Mouse (Mus musculus) thymus, adult 2 months (tissue): ENCODE results near the gene Zcchc10. TPM values are rescaled to one million over a fixed set of nuclear protein-coding genes. Genes with fewer than 3 reads are reported as not detected.

Source experiments
- DNase-seq: peaks from one replicate; pipeline ENCODE4 v3.0.0; 2021
- H3K27ac ChIP-seq: fragments of 200-500 bp; 2 replicates; pipeline ENCODE4 v1.5.1; 2012; ENCODE audit warnings: low read length, control low read depth; ENCODE audit not compliant: control insufficient read depth, insufficient read depth
- H3K27me3 ChIP-seq: fragments of 200-500 bp; 2 replicates; pipeline ENCODE4 v1.6.1; 2012; ENCODE audit warnings: mild to moderate bottlenecking, low read length, moderate library complexity, mixed read lengths; ENCODE audit not compliant: control insufficient read depth, insufficient read depth
- H3K36me3 ChIP-seq: fragments of 200-500 bp; 2 replicates; pipeline ENCODE4 v1.6.1; 2012; ENCODE audit warnings: mild to moderate bottlenecking, low read length, moderate library complexity; ENCODE audit not compliant: control insufficient read depth, insufficient read depth
- H3K4me1 ChIP-seq: fragments of 200-500 bp; replicated peaks from 2 replicates; pipeline ENCODE4 v1.6.1; 2012; ENCODE audit warnings: low read length; ENCODE audit not compliant: control insufficient read depth, insufficient read depth
- H3K4me3 ChIP-seq: fragments of 200-500 bp; 2 replicates; pipeline ENCODE4 v1.5.1; 2012; ENCODE audit warnings: mild to moderate bottlenecking, low read length, control low read depth, moderate library complexity; ENCODE audit not compliant: control insufficient read depth, insufficient read depth
- CTCF ChIP-seq: fragments of 200-500 bp; IDR thresholded peaks from 2 replicates; pipeline ENCODE4 v1.5.1; 2012; ENCODE audit warnings: mild to moderate bottlenecking, control low read depth, low read length, moderate library complexity, borderline replicate concordance; ENCODE audit not compliant: control insufficient read depth, poor library complexity, insufficient read depth; ENCODE audit errors: extremely low read depth
- POLR2A ChIP-seq: fragments of 200-500 bp; IDR thresholded peaks from 2 replicates; pipeline ENCODE4 v1.6.1; 2012; ENCODE audit warnings: mild to moderate bottlenecking, low read length, control low read depth, moderate library complexity; ENCODE audit not compliant: control insufficient read depth, poor library complexity, insufficient read depth; ENCODE audit errors: extremely low read depth
- WGBS: fragments of 180-500 bp; shearing (Covaris S2); methylation state at CpG from one replicate; pipeline ENCODE4 v1.1.7; 2018; 5-methylcytosine and 5-hydroxymethylcytosine counted together
- polyA plus RNA-seq: library from polyadenylated mRNA; depleted of rRNA; stranded (reverse); fragments of >200 nt; gene quantifications from 2 replicates; pipeline ENCODE4 v1.2.3, GENCODE M21; 2012

The Zcchc10 gene
- polyA plus RNA-seq, 1 experiment, result 8.4 TPM

- peak; percentile 15 for DNase-seq
- Histone ChIP-seq H3K27me3 (no peaks in the 10 kb centered on the region), H3K4me1 (peaks cover 10% of the 10 kb centered on the region), H3K4me3 (no peak overlapping the region), H3K36me3 (no peaks in the 10 kb centered on the region), H3K27ac (no peak overlapping the region)
- TF ChIP-seq POLR2A (no peak), CTCF (no peak)
- 10% methylated on average over 5 of the region's 5 CpGs for WGBS
These were observed 20.8 kb downstream of the Zcchc10 start for GRCm38 (mm10) chr11:53345328-53345727.

GRCm38 (mm10) chr11:53345738-53346137, 21.3 kb downstream of the Zcchc10 start:
- H3K27me3 ChIP-seq, result no peaks in the 10 kb centered on the region
- TF ChIP-seq POLR2A (no peak), CTCF (no peak)
- 62% methylated on average over 2 of the region's 2 CpGs for WGBS
- no peak overlapping the region for H3K27ac ChIP-seq
- no peaks in the 10 kb centered on the region for H3K36me3 ChIP-seq
- DNase-seq, result no peak
- H3K4me3 ChIP-seq, result no peak overlapping the region
- H3K4me1 ChIP-seq, result peaks cover 10% of the 10 kb centered on the region

- Histone ChIP-seq H3K36me3 (0 out of 2 replicates have a peak, but pooled peaks cover 4% of the 10 kb centered on the region), H3K4me1 (peaks cover 7% of the 10 kb centered on the region), H3K27me3 (no peaks in the 10 kb centered on the region), H3K4me3 (peak within 1 kb of the TSS; percentile 96), H3K27ac (peak within 1 kb of the TSS; percentile 74)
- WGBS, result under 1% methylated on average over 126 of the region's 127 CpGs
- DNase-seq, result peak; percentile 84
- TF ChIP-seq POLR2A, result peak; percentile 91
- peak; percentile 45 for TF ChIP-seq CTCF
These were observed 26.1 kb downstream of the Zcchc10 start, which contains the start of gene Aff4 for GRCm38 (mm10) chr11:53350291-53351223. TSS of gene Aff4 (plus strand) at chr11:53350833.

DNA sequence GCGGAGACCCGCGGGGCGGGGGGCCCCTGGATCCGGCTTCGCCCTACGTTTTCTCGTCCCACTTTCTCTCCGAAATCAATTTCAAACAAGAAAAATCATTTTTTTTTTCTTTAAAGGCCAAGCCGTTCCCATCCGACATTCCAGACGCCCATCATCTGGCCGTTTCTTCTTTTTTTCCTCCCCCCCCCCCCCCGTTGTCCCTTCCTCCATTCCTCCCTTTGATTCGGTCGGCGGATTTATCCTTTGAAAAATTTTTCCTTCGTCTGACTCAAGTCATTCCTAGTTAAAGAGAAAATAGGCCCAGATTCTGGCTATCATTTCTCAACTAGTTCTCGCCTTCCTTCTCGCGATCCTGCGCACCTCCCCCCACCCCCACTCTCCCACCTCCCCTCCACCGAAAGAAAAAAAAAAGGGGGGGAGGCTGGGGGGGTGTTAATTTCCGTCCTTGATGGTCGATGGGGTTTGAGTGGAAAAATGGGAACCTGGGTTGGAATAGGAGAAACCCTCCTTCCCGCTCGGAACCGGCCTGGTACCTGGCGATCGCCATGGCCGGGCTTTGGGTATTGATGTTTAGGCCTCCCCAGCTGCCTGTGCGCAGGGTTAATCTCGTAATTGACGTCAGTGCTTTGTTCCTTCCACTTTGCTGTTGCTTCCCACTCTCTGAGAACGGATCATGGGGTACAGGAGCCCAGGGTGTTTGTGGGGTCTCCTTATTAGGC, 26.9 kb downstream of the Zcchc10 start:
- Histone ChIP-seq H3K4me1 (peaks cover 4% of the 10 kb centered on the region; the same call in 1 of the 2 replicates), H3K27me3 (no peaks in the 10 kb centered on the region), H3K36me3 (peaks cover 4% of the 10 kb centered on the region; the same call in 1 of the 2 replicates), H3K4me3 (peak overlapping the region; percentile 96), H3K27ac (peak overlapping the region; percentile 74)
- peak; percentile 46 for DNase-seq
- no peak for TF ChIP-seq POLR2A
- no peak for TF ChIP-seq CTCF
- WGBS, result under 1% methylated on average over 35 of the region's 35 CpGs

DNA sequence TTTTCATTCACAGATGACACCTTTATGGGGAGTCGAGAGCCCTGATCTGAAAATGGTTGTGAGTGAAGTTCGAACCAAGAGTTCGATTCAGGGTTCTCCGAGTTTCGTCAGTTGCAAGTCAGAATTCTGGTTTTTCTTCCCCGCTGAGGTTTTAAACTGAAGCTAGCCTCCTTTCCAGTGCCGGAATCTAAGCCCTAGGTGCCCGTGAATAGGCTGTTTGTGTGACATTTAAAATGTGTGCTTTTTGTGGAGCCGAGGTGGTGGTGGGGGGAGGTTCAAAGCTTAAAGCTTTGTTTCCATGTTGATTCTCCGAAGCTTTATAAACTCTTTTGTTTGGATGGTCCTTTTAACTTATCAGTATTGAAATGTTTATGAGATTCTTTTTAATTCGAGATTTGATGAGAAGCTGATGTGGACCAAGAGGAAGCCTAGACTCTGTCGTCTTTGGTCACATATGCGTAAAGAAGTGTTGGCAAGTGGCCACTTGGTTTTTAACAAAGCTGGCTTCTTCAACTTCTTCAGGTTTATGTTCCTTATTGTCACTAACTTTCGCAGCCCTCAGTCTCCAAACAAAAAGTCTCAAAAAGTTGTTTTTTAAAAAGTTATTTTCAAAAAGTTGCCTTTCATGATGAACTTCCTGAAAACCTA, 27.6 kb downstream of the Zcchc10 start:
- DNase-seq, result no peak
- WGBS, result 4% methylated on average over 14 of the region's 14 CpGs
- H3K4me3 ChIP-seq, result peak overlapping the region; percentile 96
- H3K27me3 ChIP-seq, result no peaks in the 10 kb centered on the region
- H3K4me1 ChIP-seq, result peaks cover 4% of the 10 kb centered on the region; the same call in 1 of the 2 replicates
- H3K36me3 ChIP-seq, result peaks cover 4% of the 10 kb centered on the region; the same call in 1 of the 2 replicates
- peak overlapping the region; percentile 74 for H3K27ac ChIP-seq
- TF ChIP-seq POLR2A (no peak), CTCF (no peak)
